Mouse (Mus musculus) B cell, adult 67 days (primary cell): Measurements from ENCODE around the gene Tmem81. TPM values are rescaled to one million over a fixed set of nuclear protein-coding genes. Genes with fewer than 3 reads are reported as not detected.

Experiments used
- total RNA-seq, 2 experiments: library from RNA; stranded (reverse); gene quantifications; 4 replicates each; pipeline ENCODE4 v1.2.4; 2023

Gene Tmem81
- total RNA-seq, result 10 to 100 TPM; 13.4 to 16.3 TPM

GRCm38 (mm10) chr1:132506058-132506457, at the start of gene Tmem81:
Tmem81 (plus strand) TSS chr1:132506230.

DNA sequence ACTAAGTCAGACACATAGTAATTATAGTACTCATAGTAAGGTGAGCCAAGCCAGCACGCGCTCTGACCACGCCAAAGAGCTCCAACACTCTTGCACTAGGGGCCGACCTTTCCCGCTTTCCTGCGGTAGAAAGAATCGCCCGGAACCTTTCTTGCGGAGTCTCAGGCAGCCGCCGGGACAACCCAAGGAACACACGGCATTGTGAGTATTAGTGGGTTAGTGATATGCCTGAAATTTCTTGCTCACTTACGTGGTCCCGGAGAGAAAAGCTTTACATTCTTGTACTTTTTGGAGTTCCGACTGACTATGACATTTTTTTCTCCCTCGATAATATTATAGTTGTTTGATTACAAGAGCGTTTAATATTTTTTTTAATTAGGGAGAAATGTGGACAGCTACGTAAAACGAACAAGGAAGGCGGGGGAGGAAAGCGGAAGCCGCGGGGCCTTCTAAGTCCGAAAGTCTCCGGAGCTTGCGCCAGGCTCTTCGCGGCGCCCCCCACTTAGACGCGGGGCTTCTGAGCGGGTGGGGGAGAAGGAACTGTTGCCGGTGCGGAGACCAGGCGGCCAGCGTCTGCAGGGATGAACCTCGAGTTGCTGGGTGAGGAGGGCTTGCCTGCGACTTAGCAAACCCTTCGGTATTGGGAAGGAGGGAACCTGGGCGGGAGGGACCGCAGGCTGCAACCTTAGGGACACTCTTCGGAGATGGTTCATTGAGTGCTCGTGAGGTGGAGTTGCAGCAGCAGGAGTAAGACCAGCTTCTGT, 28.9 kb upstream of the Tmem81 start, which contains the start of gene Rbbp5:
Gene Rbbp5 (plus strand): TSS at position 438 of the 764 bp plus-strand sequence.

DNA sequence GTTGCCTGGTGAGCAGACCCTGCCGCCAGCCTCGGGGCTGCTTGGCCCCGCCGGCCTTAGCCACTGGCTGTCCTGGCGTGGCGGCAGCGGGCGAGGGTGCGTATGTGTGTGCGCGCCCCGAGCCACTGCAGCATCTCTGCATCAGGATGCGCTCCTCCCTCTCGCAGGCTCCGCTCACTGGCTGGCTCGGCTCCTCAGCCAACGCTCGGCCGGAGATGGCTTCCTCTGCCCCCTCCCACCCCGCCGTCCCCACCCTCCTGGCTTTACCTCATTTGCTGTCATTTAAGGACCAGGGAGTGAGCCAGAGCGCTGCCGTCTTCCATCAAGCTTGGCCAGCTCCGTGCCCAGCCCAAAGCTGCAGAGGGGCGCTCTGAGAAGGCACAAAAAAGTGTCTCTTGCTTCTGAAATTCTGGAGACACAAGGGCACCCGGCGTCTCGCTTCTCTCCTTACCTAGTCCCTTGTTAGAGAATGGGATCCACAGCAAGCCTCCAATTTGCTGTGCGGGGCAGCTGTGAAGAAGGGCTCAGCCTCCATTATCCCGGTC, 36.8 kb downstream of the Tmem81 start, which contains the start of gene Cntn2:
Gene Cntn2 (minus strand): TSS at position 495 of the 545 bp plus-strand sequence.

Other genes with a start within 250 kb of the Tmem81 start
- under 1 TPM in 1 of 2 experiments, not detected in 1; 0.12 TPM for gene Klhdc8a, start 207.6 kb upstream of the Tmem81 start, total RNA-seq
- 100 to 1,000 TPM; 128 to 132 TPM for gene Nuak2, start 190.1 kb upstream of the Tmem81 start, total RNA-seq
- gene Tmcc2, start 114.9 kb upstream of the Tmem81 start, total RNA-seq, result under 1 TPM; 0.55 to 0.59 TPM
- 10 to 100 TPM; 27.6 to 31.5 TPM for gene Dstyk, start 88.7 kb upstream of the Tmem81 start, total RNA-seq
- gene Rbbp5, start 28.9 kb upstream of the Tmem81 start, total RNA-seq, result 10 to 100 TPM; 60.6 to 66.5 TPM
- gene Cntn2, start 37.0 kb downstream of the Tmem81 start, total RNA-seq, result 10 to 100 TPM in 1 of 2 experiments, 1 to 10 TPM in 1; 7.3 to 10.2 TPM
- gene Nfasc, start 235.6 kb downstream of the Tmem81 start, total RNA-seq, result under 1 TPM in 1 of 2 experiments, not detected in 1; 0.06 TPM